Mouse (Mus musculus) brain, adult 2 months (tissue): Measurements from ENCODE around the gene Vrtn.

ENCODE experiments used
- DNase-seq: peaks from one replicate; pipeline ENCODE4 v3.0.0; 2011; ENCODE audit warnings: low read depth, low spot score

Vrtn gene

GRCm38 (mm10) chr12:84687531-84687930 lies 46.7 kb downstream of the Vrtn start:
- DNase-seq = no peak

- peak; percentile 71 for DNase-seq
Observed at GRCm38 (mm10) chr12:84689051-84689450, 48.2 kb downstream of the Vrtn start.

DNA sequence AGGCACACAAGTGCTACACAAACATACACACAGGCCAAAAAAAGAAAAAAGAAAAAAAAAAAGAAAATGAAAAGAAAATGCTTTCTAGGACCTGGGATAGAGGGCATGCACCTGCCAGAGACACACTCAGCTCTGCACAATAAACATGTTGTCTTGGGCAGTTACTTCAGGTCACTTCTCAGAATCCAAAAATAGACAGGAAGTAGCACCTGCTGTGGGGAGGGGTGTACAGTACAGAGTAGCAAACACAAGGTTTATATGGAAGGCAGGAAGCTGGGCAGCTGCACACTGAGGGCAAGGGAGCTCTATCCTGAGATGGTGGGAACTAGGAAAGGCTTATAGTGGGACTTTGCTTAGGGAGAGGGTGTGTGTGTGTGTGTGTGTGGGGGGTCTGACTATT lies 50.5 kb downstream of the Vrtn start:
- no peak for DNase-seq

- DNase-seq = no peak
Observed at GRCm38 (mm10) chr12:84692141-84692540, 51.3 kb downstream of the Vrtn start.

DNA sequence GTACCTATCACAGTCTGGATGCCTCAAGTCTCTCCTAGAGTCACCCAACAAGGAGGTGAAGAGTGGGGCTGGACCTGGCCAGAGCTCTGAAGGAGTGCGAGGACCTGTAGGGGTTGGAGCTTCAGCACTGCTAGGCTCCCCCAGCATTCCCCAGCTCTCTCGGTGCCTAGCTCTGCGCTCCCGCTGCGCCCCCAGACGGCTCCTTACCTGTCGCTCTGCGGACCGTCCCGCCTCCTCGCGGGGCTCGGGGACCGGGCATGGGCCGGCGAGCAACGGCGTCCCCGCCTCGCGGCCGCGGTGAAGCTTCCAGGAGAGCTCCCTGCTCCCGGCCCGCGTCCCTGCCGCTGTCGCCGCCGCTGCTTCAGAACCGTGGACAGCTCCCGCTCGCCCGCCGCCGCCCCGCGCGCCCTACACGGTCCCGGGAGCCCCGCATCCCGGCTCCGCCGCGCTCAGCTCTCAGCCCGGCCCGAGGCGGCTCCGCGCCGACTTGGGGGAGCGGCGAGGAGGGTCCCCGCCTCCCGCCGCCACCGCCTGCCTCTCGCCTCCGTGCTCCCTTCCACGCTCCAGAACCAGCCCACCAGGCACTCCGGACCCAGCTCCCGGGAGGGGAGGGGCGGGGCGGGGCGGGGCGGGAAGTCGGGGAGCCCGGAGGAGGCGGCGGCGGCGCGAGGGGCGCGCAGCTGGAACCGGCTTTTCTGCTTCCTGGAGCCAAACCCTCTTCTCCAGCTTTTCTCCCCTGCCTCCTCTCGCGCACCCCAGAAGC lies 57.7 kb downstream of the Vrtn start, which contains the start of gene Syndig1l:
Syndig1l (minus strand) TSS at position 513 of the 763 bp plus-strand sequence.
- peak; percentile 58 for DNase-seq
